Mouse (Mus musculus) heart, embryonic 13.5 days (tissue): ENCODE measurements at regions not wholly inside any gene's neighbourhood (a gene's known extent, or its start where the extent isn't known, plus 50 kb on each side); places are given as distances from the start of the nearest gene placed in this dataset.
A peak's percentile ranks its signal among the peaks of the same experiment; 100 is the strongest.

Source experiments
- ATAC-seq: fragments of 200-750 bp; cut with Nextera tagmentation; 2 replicates; pipeline ENCODE4 v1.8.0; 2017; ENCODE audit warnings: moderate TSS enrichment; ENCODE audit not compliant: insufficient number of reproducible peaks, low FRiP score, low TSS enrichment; ENCODE audit errors: extremely low read depth
- H3K27ac ChIP-seq: fragments of 300-500 bp; sonication (generic); replicated peaks from 2 replicates; pipeline ENCODE4 v1.5.1; 2015; ENCODE audit warnings: moderate library complexity, mild to moderate bottlenecking, inconsistent platforms
- H3K27me3 ChIP-seq: fragments of 300-500 bp; sonication (generic); replicated peaks from 2 replicates; pipeline ENCODE4 v1.6.1; 2015; ENCODE audit warnings: mild to moderate bottlenecking, inconsistent platforms
- H3K36me3 ChIP-seq: fragments of 300-500 bp; sonication (generic); 2 replicates; pipeline ENCODE4 v1.6.1; 2015; ENCODE audit warnings: mild to moderate bottlenecking, inconsistent platforms
- H3K4me1 ChIP-seq: fragments of 300-500 bp; sonication (generic); 2 replicates; pipeline ENCODE4 v1.6.1; 2015; ENCODE audit warnings: inconsistent platforms
- H3K4me2 ChIP-seq: fragments of 300-500 bp; sonication (generic); 2 replicates; pipeline ENCODE4 v1.6.1; 2015; ENCODE audit warnings: inconsistent platforms, mild to moderate bottlenecking, moderate library complexity
- H3K4me3 ChIP-seq: fragments of 300-500 bp; sonication (generic); 2 replicates; pipeline ENCODE4 v1.5.1; 2015; ENCODE audit warnings: moderate library complexity, mild to moderate bottlenecking, inconsistent platforms
- H3K9ac ChIP-seq: fragments of 300-500 bp; sonication (generic); 2 replicates; pipeline ENCODE4 v1.6.1; 2015; ENCODE audit warnings: inconsistent platforms, mild to moderate bottlenecking, moderate library complexity
- H3K9me3 ChIP-seq: fragments of 300-500 bp; sonication (generic); 2 replicates; pipeline ENCODE4 v1.6.1; 2016; ENCODE audit warnings: inconsistent platforms
- WGBS: fragments of 180-500 bp; shearing (Covaris S2); methylation state at CpG from one replicate; pipeline ENCODE4 v1.1.7; 2015; ENCODE audit warnings: mixed read lengths; 5-methylcytosine and 5-hydroxymethylcytosine counted together

- ATAC-seq = no peak
- H3K9ac ChIP-seq = no peak overlapping the region
- WGBS = 67% methylated on average over 6 of the region's 6 CpGs
Observed at GRCm38 (mm10) chr14:101382838-101383237, 182.7 kb upstream of the Prr30 start.

GRCm38 (mm10) chr14:101381943-101382342 lies 181.8 kb upstream of the Prr30 start:
- Histone ChIP-seq H3K4me2 (no peak overlapping the region), H3K4me3 (no peak overlapping the region), H3K27ac (no peak overlapping the region), H3K4me1 (no peaks in the 10 kb centered on the region), H3K36me3 (no peaks in the 10 kb centered on the region), H3K9ac (no peak overlapping the region), H3K27me3 (peaks cover 4% of the 10 kb centered on the region; the same call in 1 of the 2 replicates), H3K9me3 (no peaks in the 10 kb centered on the region)
- ATAC-seq = no peak
- 67% methylated on average over 2 of the region's 2 CpGs for WGBS

More at GRCm38 (mm10) chr14:101382838-101383237, 182.7 kb upstream of the Prr30 start:
- no peak overlapping the region for H3K4me2 ChIP-seq
- no peak overlapping the region for H3K4me3 ChIP-seq
- H3K27me3 ChIP-seq = peaks cover 4% of the 10 kb centered on the region; the same call in 1 of the 2 replicates
- H3K27ac ChIP-seq = no peak overlapping the region
- H3K4me1 ChIP-seq = no peaks in the 10 kb centered on the region
- H3K9me3 ChIP-seq = no peaks in the 10 kb centered on the region
- no peaks in the 10 kb centered on the region for H3K36me3 ChIP-seq

GRCm38 (mm10) chr14:101379663-101380006 lies 179.5 kb upstream of the Prr30 start:
- H3K27me3 ChIP-seq = peaks cover 4% of the 10 kb centered on the region; the same call in 1 of the 2 replicates
- H3K27ac ChIP-seq = no peak overlapping the region
- no peak overlapping the region for H3K9ac ChIP-seq
- no peak overlapping the region for H3K4me3 ChIP-seq
- no peak for ATAC-seq
- H3K9me3 ChIP-seq = no peaks in the 10 kb centered on the region
- 41% methylated on average over 4 of the region's 4 CpGs for WGBS
- H3K4me1 ChIP-seq = peaks cover 17% of the 10 kb centered on the region
- H3K36me3 ChIP-seq = no peaks in the 10 kb centered on the region
- peak overlapping the region; percentile 62; the same call in 1 of the 2 replicates for H3K4me2 ChIP-seq

GRCm38 (mm10) chr14:101378965-101379662 lies 179.0 kb upstream of the Prr30 start:
- no peaks in the 10 kb centered on the region for H3K9me3 ChIP-seq
- peaks cover 4% of the 10 kb centered on the region; the same call in 1 of the 2 replicates for H3K27me3 ChIP-seq
- peak overlapping the region; percentile 34 for H3K4me3 ChIP-seq
- H3K36me3 ChIP-seq = no peaks in the 10 kb centered on the region
- WGBS = 32% methylated on average over 21 of the region's 21 CpGs
- ATAC-seq = no peak
- peak overlapping the region; percentile 62 for H3K4me2 ChIP-seq
- H3K27ac ChIP-seq = no peak overlapping the region
- no peak overlapping the region for H3K9ac ChIP-seq
- H3K4me1 ChIP-seq = peaks cover 21% of the 10 kb centered on the region

- H3K27me3 ChIP-seq = peaks cover 4% of the 10 kb centered on the region; the same call in 1 of the 2 replicates
- peaks cover 24% of the 10 kb centered on the region for H3K4me1 ChIP-seq
- no peak for ATAC-seq
- H3K36me3 ChIP-seq = no peaks in the 10 kb centered on the region
- WGBS = 85% methylated on average over 8 of the region's 8 CpGs
- H3K4me3 ChIP-seq = no peak overlapping the region
- H3K4me2 ChIP-seq = no peak overlapping the region
- no peaks in the 10 kb centered on the region for H3K9me3 ChIP-seq
- no peak overlapping the region for H3K27ac ChIP-seq
- no peak overlapping the region for H3K9ac ChIP-seq
Observed at GRCm38 (mm10) chr14:101378545-101378944, 178.4 kb upstream of the Prr30 start.

GRCm38 (mm10) chr14:101376690-101377089 lies 176.6 kb upstream of the Prr30 start:
- ATAC-seq = no peak
- Histone ChIP-seq H3K4me2 (no peak overlapping the region), H3K27me3 (peaks cover 4% of the 10 kb centered on the region; the same call in 1 of the 2 replicates), H3K4me1 (peaks cover 24% of the 10 kb centered on the region), H3K9ac (no peak overlapping the region), H3K27ac (no peak overlapping the region), H3K4me3 (no peak overlapping the region), H3K9me3 (no peaks in the 10 kb centered on the region), H3K36me3 (no peaks in the 10 kb centered on the region)
- 84% methylated on average over 1 of the region's 1 CpGs for WGBS

- no peak for ATAC-seq
Observed at GRCm38 (mm10) chr14:101375833-101376232, 175.7 kb upstream of the Prr30 start.

GRCm38 (mm10) chr14:101373864-101374263 lies 173.7 kb upstream of the Prr30 start:
- Histone ChIP-seq H3K4me3 (no peak overlapping the region), H3K27ac (peak overlapping the region; percentile 54), H3K4me1 (peaks cover 24% of the 10 kb centered on the region), H3K27me3 (no peaks in the 10 kb centered on the region), H3K36me3 (no peaks in the 10 kb centered on the region), H3K9ac (no peak overlapping the region), H3K9me3 (no peaks in the 10 kb centered on the region), H3K4me2 (peak overlapping the region; percentile 13)
- 29% methylated on average over 4 of the region's 4 CpGs for WGBS
- ATAC-seq = no peak

More at GRCm38 (mm10) chr14:101375833-101376232, 175.7 kb upstream of the Prr30 start:
- H3K4me2 ChIP-seq = peak overlapping the region; percentile 10; the same call in 1 of the 2 replicates
- H3K4me1 ChIP-seq = peaks cover 24% of the 10 kb centered on the region
- H3K4me3 ChIP-seq = no peak overlapping the region
- H3K27ac ChIP-seq = no peak overlapping the region
- peaks cover 4% of the 10 kb centered on the region; the same call in 1 of the 2 replicates for H3K27me3 ChIP-seq
- H3K36me3 ChIP-seq = no peaks in the 10 kb centered on the region
- WGBS = 30% methylated on average over 6 of the region's 6 CpGs
- H3K9ac ChIP-seq = no peak overlapping the region
- H3K9me3 ChIP-seq = no peaks in the 10 kb centered on the region

- Histone ChIP-seq H3K27ac (no peak overlapping the region), H3K36me3 (no peaks in the 10 kb centered on the region), H3K4me1 (peaks cover 4% of the 10 kb centered on the region; the same call in 1 of the 2 replicates), H3K4me2 (no peak overlapping the region), H3K9me3 (no peaks in the 10 kb centered on the region), H3K9ac (no peak overlapping the region), H3K27me3 (no peaks in the 10 kb centered on the region), H3K4me3 (no peak overlapping the region)
- no peak for ATAC-seq
- WGBS = 60% methylated on average over 2 of the region's 2 CpGs
Observed at GRCm38 (mm10) chr14:101359860-101360259, 159.7 kb upstream of the Prr30 start.

- Histone ChIP-seq H3K27me3 (no peaks in the 10 kb centered on the region), H3K36me3 (no peaks in the 10 kb centered on the region), H3K9ac (no peak overlapping the region), H3K27ac (no peak overlapping the region), H3K4me2 (no peak overlapping the region), H3K9me3 (no peaks in the 10 kb centered on the region), H3K4me1 (peaks cover 16% of the 10 kb centered on the region), H3K4me3 (no peak overlapping the region)
- 72% methylated on average over 3 of the region's 3 CpGs for WGBS
- ATAC-seq = no peak
Observed at GRCm38 (mm10) chr14:101353009-101353378, 152.9 kb upstream of the Prr30 start.

- H3K9me3 ChIP-seq = no peaks in the 10 kb centered on the region
- no peak overlapping the region for H3K27ac ChIP-seq
- no peaks in the 10 kb centered on the region for H3K27me3 ChIP-seq
- no peak overlapping the region for H3K4me3 ChIP-seq
- peaks cover 16% of the 10 kb centered on the region for H3K4me1 ChIP-seq
- H3K4me2 ChIP-seq = no peak overlapping the region
- no peaks in the 10 kb centered on the region for H3K36me3 ChIP-seq
- H3K9ac ChIP-seq = no peak overlapping the region
- ATAC-seq = no peak
- WGBS = 40% methylated on average over 6 of the region's 6 CpGs
Observed at GRCm38 (mm10) chr14:101352046-101353008, 152.2 kb upstream of the Prr30 start.
